Comparison of ENCODE assay signal across 8 mouse cellular contexts in genomic region chr13:56758492-56758891, GRCm38 (mm10). TPM values are rescaled to one million over a fixed set of nuclear protein-coding genes. Genes with fewer than 3 reads are reported as not detected.
A peak's percentile ranks its signal among the peaks of the same experiment; 100 is the strongest.
DNase-seq lines count a peak whose midpoint lies in the region; ATAC-seq lines count a peak whose summit lies in the region.

No protein-coding gene starts in this region.

- H3K27me3 ChIP-seq in hindbrain, embryonic 11.5 days (ENCODE audit: control insufficient read depth, insufficient read depth, low read length): peaks cover 16% of the 10 kb centered on the region
- H3K27me3 ChIP-seq in hindbrain, embryonic 16.5 days (replicated peaks; ENCODE audit: control insufficient read depth, insufficient read depth, low read length): peaks cover 17% of the 10 kb centered on the region
- peaks cover 20% of the 10 kb centered on the region for H3K27me3 ChIP-seq in embryonic facial prominence, embryonic 14.5 days (replicated peaks; ENCODE audit: control insufficient read depth, insufficient read depth, low read length)

- no peak for ATAC-seq in hindbrain, embryonic 11.5 days (ENCODE audit: low FRiP score)
- ATAC-seq in hindbrain, embryonic 16.5 days: no peak
- no peak for ATAC-seq in embryonic facial prominence, embryonic 14.5 days (ENCODE audit: low read depth)

- no peak overlapping the region for H3K9ac ChIP-seq in hindbrain, embryonic 11.5 days (ENCODE audit: low read depth, low read length)
- H3K9ac ChIP-seq in hindbrain, embryonic 16.5 days (ENCODE audit: low read depth, low read length): no peak overlapping the region
- no peak overlapping the region for H3K9ac ChIP-seq in embryonic facial prominence, embryonic 14.5 days (ENCODE audit: low read depth, low read length)

- H3K4me3 ChIP-seq in hindbrain, embryonic 11.5 days (ENCODE audit: low read depth, low read length): no peak overlapping the region
- H3K4me3 ChIP-seq in hindbrain, embryonic 16.5 days (ENCODE audit: low read length): no peak overlapping the region
- no peak overlapping the region for H3K4me3 ChIP-seq in embryonic facial prominence, embryonic 14.5 days (ENCODE audit: low read depth, low read length)

- intact Hi-C loops in left cerebral cortex, postnatal 25 days (cut with DNase I): loop anchor here (5.0 kb wide), 1 partner anchor 281 kb away; no protein-coding TSS in a partner anchor

- no peaks in the 10 kb centered on the region for H3K9me3 ChIP-seq in hindbrain, embryonic 11.5 days (ENCODE audit: control insufficient read depth, low read length)
- no peaks in the 10 kb centered on the region for H3K9me3 ChIP-seq in hindbrain, embryonic 16.5 days (ENCODE audit: control insufficient read depth, low read length)
- H3K9me3 ChIP-seq in embryonic facial prominence, embryonic 14.5 days (ENCODE audit: control insufficient read depth, low read length): no peaks in the 10 kb centered on the region

- peak; percentile 88 for DNase-seq in hindbrain, embryonic 11.5 days (ENCODE audit: low spot score)
- peak; percentile 60 to 71 for DNase-seq in adrenal gland, postnatal 4 days (ENCODE audit: low spot score in 2 of 2)
- DNase-seq in embryonic facial prominence, embryonic 14.5 days (ENCODE audit: low spot score): peak; percentile 72
- DNase-seq in heart, postnatal 4 days: peak; percentile 84
- peak; percentile 61 to 68 for DNase-seq in left cerebral cortex, postnatal 25 days (ENCODE audit: low spot score in 2 of 2)
- DNase-seq in natural killer cell, adult 2 months (ENCODE audit: low spot score in 2 of 2): peak; percentile 38 to 62
- peak; percentile 48 for DNase-seq in testis, postnatal 14 days (ENCODE audit: low spot score)

- H3K27ac ChIP-seq in hindbrain, embryonic 11.5 days (ENCODE audit: low read depth, low read length): no peak overlapping the region
- no peak overlapping the region for H3K27ac ChIP-seq in hindbrain, embryonic 16.5 days (ENCODE audit: low read depth, low read length)
- H3K27ac ChIP-seq in embryonic facial prominence, embryonic 14.5 days (replicated peaks; ENCODE audit: low read depth, low read length): no peak overlapping the region

- H3K4me1 ChIP-seq in hindbrain, embryonic 11.5 days (replicated peaks; ENCODE audit: control insufficient read depth, insufficient read depth, low read length): peaks cover 2% of the 10 kb centered on the region
- peaks cover 10% of the 10 kb centered on the region for H3K4me1 ChIP-seq in hindbrain, embryonic 16.5 days (ENCODE audit: control insufficient read depth, insufficient read depth, low read depth, low read length)
- peaks cover 6% of the 10 kb centered on the region for H3K4me1 ChIP-seq in embryonic facial prominence, embryonic 14.5 days (ENCODE audit: control insufficient read depth, insufficient read depth, low read length)

- 28% methylated on average over 6 of the region's 6 CpGs for WGBS in hindbrain, embryonic 11.5 days
- whole genome bisulfite sequencing in hindbrain, embryonic 16.5 days: 26% methylated on average over 6 of the region's 6 CpGs
- WGBS in embryonic facial prominence, embryonic 14.5 days: 29% methylated on average over 6 of the region's 6 CpGs

- H3K4me2 ChIP-seq in hindbrain, embryonic 11.5 days (replicated peaks; ENCODE audit: low read depth, low read length): no peak overlapping the region
- H3K4me2 ChIP-seq in hindbrain, embryonic 16.5 days (ENCODE audit: low read length): no peak overlapping the region
- no peak overlapping the region for H3K4me2 ChIP-seq in embryonic facial prominence, embryonic 14.5 days (ENCODE audit: low read depth, low read length)

- H3K36me3 ChIP-seq in hindbrain, embryonic 11.5 days (ENCODE audit: control insufficient read depth, insufficient read depth, low read length): no peaks in the 10 kb centered on the region
- no peaks in the 10 kb centered on the region for H3K36me3 ChIP-seq in hindbrain, embryonic 16.5 days (ENCODE audit: control insufficient read depth, insufficient read depth, low read length)
- H3K36me3 ChIP-seq in embryonic facial prominence, embryonic 14.5 days (ENCODE audit: control insufficient read depth, insufficient read depth, low read length): no peaks in the 10 kb centered on the region

RNA-seq across cellular contexts. Expression of gene Gm45623, which starts 4.9 kb away (rescaled TPM):
- polyA plus RNA-seq in hindbrain, embryonic 11.5 days (2014; fragmentation: Nextera tagmentation; extraction: Ambion mirVana): not detected in 2 replicates
- polyA plus RNA-seq in hindbrain, embryonic 16.5 days (2015; fragmentation: Nextera tagmentation; extraction: Ambion mirVana): 2.5 and 2.8 TPM in 2 replicates
- under 1 TPM in 1 of 2 experiments, not detected in 1; 0.28 TPM for total RNA-seq in adrenal gland, postnatal 4 days (2021)
- polyA plus RNA-seq in embryonic facial prominence, embryonic 14.5 days (2014; fragmentation: Nextera tagmentation; extraction: Ambion mirVana): 0.49 and 0.79 TPM in 2 replicates
- total RNA-seq in heart, postnatal 4 days (2021): under 1 TPM in 1 of 2 experiments, not detected in 1; 0.19 TPM
- total RNA-seq in left cerebral cortex, postnatal 25 days (2021): 10 to 100 TPM; 10.8 to 15.4 TPM

RNA-seq across cellular contexts. Expression of gene Smad5, which starts 55.7 kb away (rescaled TPM):
- polyA plus RNA-seq in hindbrain, embryonic 11.5 days (2014; fragmentation: Nextera tagmentation; extraction: Ambion mirVana): 47.8 and 50.9 TPM in 2 replicates
- 17.2 and 21.3 TPM in 2 replicates for polyA plus RNA-seq in hindbrain, embryonic 16.5 days (2015; fragmentation: Nextera tagmentation; extraction: Ambion mirVana)
- 10 to 100 TPM; 80.4 to 81.3 TPM for total RNA-seq in adrenal gland, postnatal 4 days (2021)
- polyA plus RNA-seq in embryonic facial prominence, embryonic 14.5 days (2014; fragmentation: Nextera tagmentation; extraction: Ambion mirVana): 45.3 and 45.9 TPM in 2 replicates
- total RNA-seq in heart, postnatal 4 days (2021): 10 to 100 TPM; 48.8 to 54.3 TPM
- 10 to 100 TPM; 20.2 to 20.3 TPM for total RNA-seq in left cerebral cortex, postnatal 25 days (2021)

Comparison
In these comparisons a context has a peak if more than half of its experiments do, and no peak if none do; other contexts are left out.
1. RNA of gene Gm45623, which starts 4.9 kb away (total RNA-seq): 10.8 to 15.4 TPM in left cerebral cortex, postnatal 25 days; 0.28 TPM in adrenal gland, postnatal 4 days and 0.19 TPM in heart, postnatal 4 days; every median in the first group is over 4 times any median in the second.
2. Peak in every context shown above with its lines, with median percentiles within 50 percentile points of each other: DNase-seq.